Mouse (Mus musculus) megakaryocyte-erythroid progenitor cell, adult 5 weeks (primary cell): ENCODE data around the gene Gpr68. TPM values are rescaled to one million over a fixed set of nuclear protein-coding genes. Genes with fewer than 3 reads are reported as not detected.

Source experiments
- polyA plus RNA-seq: library from polyadenylated mRNA; stranded (reverse); fragments of >175 nt; gene quantifications from 2 replicates; pipeline ENCODE4 v1.2.3, GENCODE M21; 2012

The Gpr68 gene
- polyA plus RNA-seq = 0.32 and 0.44 TPM in 2 replicates

GRCm38 (mm10) chr12:100907598-100908297 is at the start of gene Gpr68:
TSS of gene Gpr68 (minus strand) at chr12:100908198.

Other genes with a start within 250 kb of the Gpr68 start
- 5.9 and 6.5 TPM in 2 replicates for gene Rps6ka5, start 181.2 kb downstream of the Gpr68 start, polyA plus RNA-seq
- gene Dglucy, start 129.1 kb downstream of the Gpr68 start, polyA plus RNA-seq = 6.8 and 8.8 TPM in 2 replicates
- gene Ccdc88c, start 120.9 kb upstream of the Gpr68 start, polyA plus RNA-seq = 126 and 158 TPM in 2 replicates
- gene Ppp4r3a, start 175.5 kb upstream of the Gpr68 start, polyA plus RNA-seq = 43.3 and 63.7 TPM in 2 replicates